Mouse (Mus musculus): ENCODE data around the gene Shcbp1l. TPM values are rescaled to one million over a fixed set of nuclear protein-coding genes. Genes with fewer than 3 reads are reported as not detected.
"Not testable (repeated sequence)": the region's sequence is repeated elsewhere in the genome, so short reads cannot be mapped to it uniquely, and the experiment has no call there.

Gene Shcbp1l
- polyA plus RNA-seq, 1 experiment, result 1.1 TPM

GRCm38 (mm10) chr1:153480386-153481024 is 55.5 kb downstream of the Shcbp1l start:
- H3K4me3 ChIP-seq (replicated peaks; ENCODE audit: control insufficient read depth, low read depth, low read length), result no peak overlapping the region
- no peak overlapping the region for H3K27ac ChIP-seq (ENCODE audit: control insufficient read depth, insufficient read depth, low read depth, low read length, poor library complexity)
- 29% methylated on average over 1 of the region's 1 CpGs for WGBS
- TF ChIP-seq POLR2A (IDR thresholded peaks at IDR 0.05; ENCODE audit: borderline replicate concordance, control insufficient read depth, low read depth, low read length) (no peak), CTCF (IDR thresholded peaks at IDR 0.05; ENCODE audit: control insufficient read depth, insufficient read depth, low read length) (peak; percentile 73)
- H3K4me1 ChIP-seq (ENCODE audit: control insufficient read depth, insufficient read depth, low read length), result no peaks in the 10 kb centered on the region

GRCm38 (mm10) chr1:153481025-153481412 is 56.1 kb downstream of the Shcbp1l start:
- WGBS, result 83% methylated on average over 1 of the region's 1 CpGs
- H3K27ac ChIP-seq (ENCODE audit: control insufficient read depth, insufficient read depth, low read depth, low read length, poor library complexity), result no peak overlapping the region

GRCm38 (mm10) chr1:153485201-153485796 is 60.3 kb downstream of the Shcbp1l start:
- no peak overlapping the region for H3K4me3 ChIP-seq (replicated peaks; ENCODE audit: control insufficient read depth, low read depth, low read length)
- no peaks in the 10 kb centered on the region; the same call in 1 of the 2 replicates for H3K4me1 ChIP-seq (ENCODE audit: control insufficient read depth, insufficient read depth, low read length)
- 5% methylated on average over 2 of the region's 2 CpGs for WGBS
- no peak overlapping the region for H3K27ac ChIP-seq (ENCODE audit: control insufficient read depth, insufficient read depth, low read depth, low read length, poor library complexity)
- no peak for TF ChIP-seq POLR2A (IDR thresholded peaks at IDR 0.05; ENCODE audit: borderline replicate concordance, control insufficient read depth, low read depth, low read length)
- TF ChIP-seq CTCF (IDR thresholded peaks at IDR 0.05; ENCODE audit: control insufficient read depth, insufficient read depth, low read length), result no peak

More at GRCm38 (mm10) chr1:153481025-153481412, 56.1 kb downstream of the Shcbp1l start:
- no peaks in the 10 kb centered on the region for H3K4me1 ChIP-seq (ENCODE audit: control insufficient read depth, insufficient read depth, low read length)
- H3K4me3 ChIP-seq (replicated peaks; ENCODE audit: control insufficient read depth, low read depth, low read length), result no peak overlapping the region
- TF ChIP-seq POLR2A (IDR thresholded peaks at IDR 0.05; ENCODE audit: borderline replicate concordance, control insufficient read depth, low read depth, low read length) (no peak), CTCF (IDR thresholded peaks at IDR 0.05; ENCODE audit: control insufficient read depth, insufficient read depth, low read length) (no peak)

- H3K27ac ChIP-seq (ENCODE audit: control insufficient read depth, insufficient read depth, low read depth, low read length, poor library complexity); H3K4me1 ChIP-seq (ENCODE audit: control insufficient read depth, insufficient read depth, low read length): not testable (repeated sequence)
- H3K4me3 ChIP-seq (replicated peaks; ENCODE audit: control insufficient read depth, low read depth, low read length), result peak overlapping the region; percentile 97
- 8% methylated on average over 6 of the region's 6 CpGs for WGBS
These were observed 61.2 kb downstream of the Shcbp1l start for GRCm38 (mm10) chr1:153486120-153486519.

- WGBS, result under 1% methylated on average over 64 of the region's 64 CpGs
These were observed 62.0 kb downstream of the Shcbp1l start for GRCm38 (mm10) chr1:153486767-153487499.

GRCm38 (mm10) chr1:153487500-153487879 is 62.5 kb downstream of the Shcbp1l start, which contains the start of gene Dhx9:
Gene Dhx9 (minus strand): TSS chr1:153487660.
- WGBS, result under 1% methylated on average over 35 of the region's 35 CpGs
- peak within 1 kb of the TSS; percentile 97 for H3K4me3 ChIP-seq (replicated peaks; ENCODE audit: control insufficient read depth, low read depth, low read length)
- no peak for TF ChIP-seq CTCF (IDR thresholded peaks at IDR 0.05; ENCODE audit: control insufficient read depth, insufficient read depth, low read length)
- peak; percentile 99 for TF ChIP-seq POLR2A (IDR thresholded peaks at IDR 0.05; ENCODE audit: borderline replicate concordance, control insufficient read depth, low read depth, low read length)
- peak within 1 kb of the TSS; percentile 61 for H3K27ac ChIP-seq (ENCODE audit: control insufficient read depth, insufficient read depth, low read depth, low read length, poor library complexity)
- no peaks in the 10 kb centered on the region; the same call in 1 of the 2 replicates for H3K4me1 ChIP-seq (ENCODE audit: control insufficient read depth, insufficient read depth, low read length)

More at GRCm38 (mm10) chr1:153486767-153487499, 62.0 kb downstream of the Shcbp1l start:
- peak; percentile 47; the same call in 1 of the 2 replicates for TF ChIP-seq POLR2A (IDR thresholded peaks at IDR 0.05; ENCODE audit: borderline replicate concordance, control insufficient read depth, low read depth, low read length)
- TF ChIP-seq CTCF (IDR thresholded peaks at IDR 0.05; ENCODE audit: control insufficient read depth, insufficient read depth, low read length), result no peak
- peak overlapping the region; percentile 97 for H3K4me3 ChIP-seq (replicated peaks; ENCODE audit: control insufficient read depth, low read depth, low read length)
- peak overlapping the region; percentile 61 for H3K27ac ChIP-seq (ENCODE audit: control insufficient read depth, insufficient read depth, low read depth, low read length, poor library complexity)
- no peaks in the 10 kb centered on the region; the same call in 1 of the 2 replicates for H3K4me1 ChIP-seq (ENCODE audit: control insufficient read depth, insufficient read depth, low read length)

- H3K27ac ChIP-seq (ENCODE audit: control insufficient read depth, insufficient read depth, low read depth, low read length, poor library complexity), result peak overlapping the region; percentile 44; the same call in 1 of the 2 replicates
- H3K4me3 ChIP-seq (replicated peaks; ENCODE audit: control insufficient read depth, low read depth, low read length), result no peak overlapping the region
- peak; percentile 58 for TF ChIP-seq CTCF (IDR thresholded peaks at IDR 0.05; ENCODE audit: control insufficient read depth, insufficient read depth, low read length)
- no peak for TF ChIP-seq POLR2A (IDR thresholded peaks at IDR 0.05; ENCODE audit: borderline replicate concordance, control insufficient read depth, low read depth, low read length)
- no peaks in the 10 kb centered on the region; the same call in 1 of the 2 replicates for H3K4me1 ChIP-seq (ENCODE audit: control insufficient read depth, insufficient read depth, low read length)
- 13% methylated on average over 7 of the region's 7 CpGs for WGBS
These were observed 64.2 kb downstream of the Shcbp1l start for GRCm38 (mm10) chr1:153489132-153489531.

GRCm38 (mm10) chr1:153489540-153489939 is 64.6 kb downstream of the Shcbp1l start:
- no peak for TF ChIP-seq CTCF (IDR thresholded peaks at IDR 0.05; ENCODE audit: control insufficient read depth, insufficient read depth, low read length)
- no peak for TF ChIP-seq POLR2A (IDR thresholded peaks at IDR 0.05; ENCODE audit: borderline replicate concordance, control insufficient read depth, low read depth, low read length)
- no peak overlapping the region for H3K4me3 ChIP-seq (replicated peaks; ENCODE audit: control insufficient read depth, low read depth, low read length)
- no peak overlapping the region; the same call in 1 of the 2 replicates for H3K27ac ChIP-seq (ENCODE audit: control insufficient read depth, insufficient read depth, low read depth, low read length, poor library complexity)
- H3K4me1 ChIP-seq (ENCODE audit: control insufficient read depth, insufficient read depth, low read length), result no peaks in the 10 kb centered on the region; the same call in 1 of the 2 replicates
- 45% methylated on average over 2 of the region's 2 CpGs for WGBS
